Mouse (Mus musculus) embryonic facial prominence, embryonic 11.5 days (tissue): ENCODE results near the gene Arhgef26. TPM values are rescaled to one million over a fixed set of nuclear protein-coding genes. Genes with fewer than 3 reads are reported as not detected.

Experiments
- ATAC-seq: fragments of 200-750 bp; cut with Nextera tagmentation; replicated peaks from 2 replicates; pipeline ENCODE4 v1.8.0; 2017; ENCODE audit warnings: low read depth; ENCODE audit not compliant: insufficient number of reproducible peaks, low FRiP score, low TSS enrichment
- DNase-seq: peaks from one replicate; pipeline ENCODE4 v3.0.0-alpha.2; 2015; ENCODE audit warnings: low spot score
- H3K27ac ChIP-seq: fragments of 300-500 bp; sonication (generic); replicated peaks from 2 replicates; pipeline ENCODE4 v1.5.1; 2014; ENCODE audit warnings: mild to moderate bottlenecking, low read depth, low read length, control low read depth
- H3K27me3 ChIP-seq: fragments of 300-500 bp; sonication (generic); 2 replicates; pipeline ENCODE4 v1.6.1; 2014; ENCODE audit warnings: mild to moderate bottlenecking, low read length, moderate library complexity, mixed read lengths; ENCODE audit not compliant: control insufficient read depth, insufficient read depth
- H3K36me3 ChIP-seq: fragments of 300-500 bp; sonication (generic); replicated peaks from 2 replicates; pipeline ENCODE4 v1.6.1; 2014; ENCODE audit warnings: low read depth, mild to moderate bottlenecking, low read length, moderate library complexity, mixed read lengths; ENCODE audit not compliant: control insufficient read depth, insufficient read depth
- H3K4me1 ChIP-seq: fragments of 300-500 bp; sonication (generic); 2 replicates; pipeline ENCODE4 v1.6.1; 2014; ENCODE audit warnings: low read length, mixed read lengths; ENCODE audit not compliant: control insufficient read depth, insufficient read depth
- H3K4me2 ChIP-seq: fragments of 300-500 bp; sonication (generic); 2 replicates; pipeline ENCODE4 v1.6.1; 2014; ENCODE audit warnings: low read depth, mild to moderate bottlenecking, control low read depth, low read length, moderate library complexity
- H3K4me3 ChIP-seq: fragments of 300-500 bp; sonication (generic); 2 replicates; pipeline ENCODE4 v1.5.1; 2014; ENCODE audit warnings: low read depth, low read length, control low read depth
- H3K9ac ChIP-seq: fragments of 300-500 bp; sonication (generic); replicated peaks from 2 replicates; pipeline ENCODE4 v1.6.1; 2014; ENCODE audit warnings: mild to moderate bottlenecking, control low read depth, low read length
- H3K9me3 ChIP-seq: fragments of 300-500 bp; sonication (generic); replicated peaks from 2 replicates; pipeline ENCODE4 v1.6.1; 2016; ENCODE audit warnings: mild to moderate bottlenecking, low read length, inconsistent platforms, mixed read lengths; ENCODE audit not compliant: control insufficient read depth
- WGBS: fragments of 180-500 bp; shearing (Covaris S2); extraction: QIAGEN DNeasy Blood & Tissue Kit; methylation state at CpG from one replicate; pipeline ENCODE4 v1.1.7; 2014; 5-methylcytosine and 5-hydroxymethylcytosine counted together
- polyA plus RNA-seq: library from polyadenylated mRNA; unstranded; fragments of >200 nt; fragmentation: Nextera tagmentation; extraction: Ambion mirVana; gene quantifications from 2 replicates; pipeline ENCODE4 v1.2.1, GENCODE M21; 2014

The Arhgef26 gene
- polyA plus RNA-seq, 1 experiment from 2014 or later = 4.7 TPM

DNA sequence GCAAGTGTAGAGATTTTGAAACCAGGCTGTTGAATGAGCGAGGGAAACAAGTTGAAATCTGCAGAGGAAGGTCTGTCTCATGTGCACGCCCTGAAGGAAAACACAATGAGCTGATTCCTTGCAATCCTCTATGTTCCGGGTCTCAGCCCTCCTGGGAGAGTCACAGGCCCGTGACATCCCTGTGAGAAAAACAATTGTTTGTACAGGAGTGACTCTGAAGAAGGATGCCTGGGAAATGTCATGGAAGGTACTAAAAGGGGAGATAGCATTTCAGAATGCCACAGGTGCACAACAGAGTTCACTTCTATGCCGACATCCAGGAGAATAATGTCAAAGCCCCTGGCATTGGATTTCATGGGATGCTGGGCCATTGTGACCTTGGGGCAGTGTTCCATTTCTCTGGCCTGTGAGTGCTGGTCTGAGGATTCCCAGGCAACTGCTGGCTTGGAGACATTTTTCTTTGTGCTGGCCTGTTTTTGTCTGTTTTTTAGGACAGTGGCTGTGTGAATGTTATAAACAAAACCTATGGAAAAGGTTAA lies 102.4 kb downstream of the Arhgef26 start:
- no peaks in the 10 kb centered on the region for H3K36me3 ChIP-seq
- H3K9me3 ChIP-seq = no peaks in the 10 kb centered on the region
- no peak overlapping the region for H3K4me3 ChIP-seq
- H3K27ac ChIP-seq = no peak overlapping the region
- no peak overlapping the region for H3K4me2 ChIP-seq
- no peak for DNase-seq
- WGBS = 27% methylated on average over 5 of the region's 5 CpGs
- no peak for ATAC-seq
- H3K9ac ChIP-seq = no peak overlapping the region
- H3K27me3 ChIP-seq = no peaks in the 10 kb centered on the region
- H3K4me1 ChIP-seq = no peaks in the 10 kb centered on the region

DNA sequence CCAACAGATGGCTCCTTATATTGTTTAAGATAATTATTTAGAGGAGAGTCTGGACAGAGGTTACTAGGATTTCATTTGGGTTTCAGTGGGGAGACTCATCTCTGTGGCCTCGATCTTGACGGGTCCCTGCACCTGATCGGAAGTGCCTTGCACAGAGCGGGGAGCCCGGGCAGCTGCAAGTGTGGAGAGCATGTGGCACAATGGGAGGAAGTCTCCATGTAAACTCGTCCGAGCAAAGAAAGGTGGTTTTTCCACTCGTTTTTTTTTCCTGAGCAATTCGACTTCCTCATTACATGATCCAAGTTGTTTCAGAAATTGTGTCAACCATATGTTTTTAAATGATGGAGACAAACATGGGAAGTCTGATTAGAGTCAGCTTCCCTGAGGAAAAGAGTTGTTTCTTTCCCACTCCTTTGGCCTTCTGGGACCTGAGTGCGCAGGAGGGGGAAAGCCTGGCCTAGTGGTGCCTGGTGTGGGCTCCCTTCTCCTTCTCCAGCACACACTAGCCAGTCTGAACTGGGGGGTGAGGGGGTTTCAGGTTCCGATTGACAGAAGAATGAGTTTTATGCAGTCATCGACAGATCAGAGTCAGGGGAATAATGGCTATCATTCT lies 105.5 kb downstream of the Arhgef26 start:
- no peaks in the 10 kb centered on the region for H3K27me3 ChIP-seq
- no peak overlapping the region for H3K4me2 ChIP-seq
- no peak overlapping the region for H3K4me3 ChIP-seq
- H3K9me3 ChIP-seq = no peaks in the 10 kb centered on the region
- no peaks in the 10 kb centered on the region for H3K4me1 ChIP-seq
- ATAC-seq (no peak), DNase-seq (no peak)
- no peak overlapping the region for H3K9ac ChIP-seq
- H3K27ac ChIP-seq = no peak overlapping the region
- WGBS = 80% methylated on average over 12 of the region's 12 CpGs
- H3K36me3 ChIP-seq = no peaks in the 10 kb centered on the region

DNA sequence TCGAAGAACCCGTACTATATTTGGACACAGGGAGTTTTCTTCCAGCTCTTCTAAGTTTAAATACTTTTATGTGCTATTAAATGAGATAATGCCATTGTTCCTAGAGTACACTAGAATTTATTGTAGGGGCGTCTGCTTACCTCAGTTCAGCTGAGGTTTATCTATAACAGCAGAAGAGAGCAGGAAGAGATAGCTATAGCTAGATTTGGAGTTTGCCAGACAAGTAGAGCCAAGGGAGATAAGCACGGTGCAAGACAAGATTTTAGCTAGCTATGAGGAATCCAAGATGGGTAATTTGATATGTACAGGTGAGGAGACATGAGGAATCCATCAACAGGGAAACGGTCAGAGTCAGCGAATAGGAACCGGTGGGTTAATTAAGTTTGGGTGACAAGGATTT lies 108.1 kb downstream of the Arhgef26 start:
- H3K9ac ChIP-seq = no peak overlapping the region
- H3K27me3 ChIP-seq = no peaks in the 10 kb centered on the region
- no peaks in the 10 kb centered on the region for H3K4me1 ChIP-seq
- no peaks in the 10 kb centered on the region for H3K9me3 ChIP-seq
- 80% methylated on average over 7 of the region's 7 CpGs for WGBS
- DNase-seq (no peak), ATAC-seq (no peak)
- H3K27ac ChIP-seq = no peak overlapping the region
- H3K4me3 ChIP-seq = no peak overlapping the region
- no peaks in the 10 kb centered on the region for H3K36me3 ChIP-seq
- H3K4me2 ChIP-seq = no peak overlapping the region

DNA sequence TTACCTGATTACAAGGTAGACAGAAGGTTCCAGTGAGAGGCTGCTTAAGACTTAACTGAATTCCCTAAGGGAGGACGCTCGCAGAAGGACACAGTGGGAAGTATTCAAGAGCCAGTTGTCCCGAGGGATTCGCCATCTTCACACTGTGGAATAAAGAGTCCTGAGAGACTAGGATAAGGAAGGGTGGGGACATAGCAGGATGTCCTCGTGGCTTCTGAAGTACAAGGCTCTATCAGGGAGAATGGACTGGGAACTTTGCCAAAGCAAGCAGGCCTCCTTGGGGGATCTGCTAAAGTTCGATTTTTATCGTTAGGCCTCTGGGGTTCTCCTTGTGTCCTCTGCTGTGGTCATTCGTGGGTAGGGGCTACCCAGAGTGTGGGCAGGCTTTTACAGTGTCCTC lies 109.0 kb downstream of the Arhgef26 start:
- no peaks in the 10 kb centered on the region for H3K27me3 ChIP-seq
- DNase-seq = no peak
- no peak overlapping the region for H3K4me2 ChIP-seq
- WGBS = 84% methylated on average over 8 of the region's 8 CpGs
- no peak for ATAC-seq
- H3K9ac ChIP-seq = no peak overlapping the region
- no peak overlapping the region for H3K4me3 ChIP-seq
- H3K27ac ChIP-seq = no peak overlapping the region
- H3K4me1 ChIP-seq = no peaks in the 10 kb centered on the region
- no peaks in the 10 kb centered on the region for H3K9me3 ChIP-seq
- no peaks in the 10 kb centered on the region for H3K36me3 ChIP-seq

DNA sequence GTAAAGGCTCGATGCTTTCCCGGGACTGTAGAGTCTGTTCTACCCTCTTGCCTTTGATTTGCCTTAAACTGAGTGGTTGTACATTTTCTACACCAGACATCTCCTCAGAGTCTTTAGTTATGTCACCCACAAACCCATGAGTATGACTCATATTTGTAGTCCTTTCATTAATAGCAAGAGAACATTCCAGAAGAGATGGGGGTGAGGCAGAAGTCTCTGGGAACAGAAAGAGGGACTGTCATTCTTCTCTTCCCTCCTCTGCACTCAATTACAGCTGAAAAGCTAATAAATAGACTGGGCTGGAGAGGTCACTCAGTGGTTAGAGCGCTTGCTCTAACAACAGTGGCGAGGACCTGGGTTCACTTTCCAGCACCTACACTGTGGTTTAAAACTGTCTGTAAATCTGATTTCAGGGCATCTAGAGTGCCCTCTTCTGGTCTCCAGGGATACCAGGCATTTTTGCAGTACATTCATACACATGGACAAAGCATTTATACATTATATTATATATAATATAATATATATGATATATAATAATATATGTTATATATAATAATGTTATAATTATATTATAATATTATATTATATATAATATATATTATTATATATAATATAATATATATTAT lies 111.8 kb downstream of the Arhgef26 start:
- H3K27me3 ChIP-seq = no peaks in the 10 kb centered on the region
- no peak for ATAC-seq
- H3K4me2 ChIP-seq = no peak overlapping the region
- WGBS = 88% methylated on average over 4 of the region's 4 CpGs
- no peak overlapping the region for H3K4me3 ChIP-seq
- no peaks in the 10 kb centered on the region for H3K4me1 ChIP-seq
- DNase-seq = no peak
- no peaks in the 10 kb centered on the region for H3K36me3 ChIP-seq
- no peak overlapping the region for H3K27ac ChIP-seq
- no peak overlapping the region for H3K9ac ChIP-seq
- H3K9me3 ChIP-seq = no peaks in the 10 kb centered on the region

DNA sequence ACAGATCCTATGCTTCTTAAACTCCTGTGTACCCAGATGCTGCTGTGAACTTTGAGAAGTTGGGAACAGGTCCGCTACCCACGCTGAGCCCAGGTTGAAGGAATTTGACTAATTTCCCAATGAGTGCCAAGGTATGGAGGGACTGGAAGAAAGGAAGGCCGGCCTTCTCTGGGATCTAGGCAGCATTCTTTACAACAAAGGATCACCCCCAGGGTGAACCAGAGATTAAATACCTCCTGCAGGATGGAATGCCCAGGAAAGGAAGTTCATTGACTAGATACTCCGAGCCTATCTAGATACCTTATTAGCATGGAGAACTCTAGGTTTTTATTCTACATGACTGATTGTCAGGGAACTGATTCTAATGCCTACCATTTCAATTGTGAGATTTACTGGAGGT lies 114.8 kb downstream of the Arhgef26 start:
- Histone ChIP-seq H3K4me3 (no peak overlapping the region), H3K4me2 (no peak overlapping the region), H3K4me1 (no peaks in the 10 kb centered on the region), H3K27ac (no peak overlapping the region), H3K9me3 (no peaks in the 10 kb centered on the region), H3K27me3 (no peaks in the 10 kb centered on the region), H3K9ac (no peak overlapping the region), H3K36me3 (no peaks in the 10 kb centered on the region)
- ATAC-seq (no peak), DNase-seq (no peak)
- 54% methylated on average over 4 of the region's 4 CpGs for WGBS

DNA sequence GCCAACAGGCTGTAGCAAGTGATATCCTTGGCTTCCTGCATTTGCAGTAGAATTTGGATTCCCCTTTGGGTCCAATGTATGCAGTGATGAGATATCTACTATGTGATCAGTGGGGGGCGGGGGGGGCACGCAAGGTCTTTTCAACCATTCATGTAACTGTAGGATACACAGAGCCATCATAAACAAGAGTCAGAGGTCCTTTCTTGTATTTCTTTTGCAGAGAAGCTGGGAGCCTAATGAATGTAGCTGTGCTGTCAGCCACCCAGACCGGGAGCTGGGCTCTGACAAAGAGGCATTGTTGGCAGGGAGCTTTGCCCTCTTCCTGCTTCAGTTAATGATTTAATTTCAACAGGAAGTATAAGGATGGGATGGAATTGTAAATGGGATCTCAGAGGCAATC lies 116.0 kb downstream of the Arhgef26 start:
- H3K27ac ChIP-seq = no peak overlapping the region
- ATAC-seq = no peak

DNA sequence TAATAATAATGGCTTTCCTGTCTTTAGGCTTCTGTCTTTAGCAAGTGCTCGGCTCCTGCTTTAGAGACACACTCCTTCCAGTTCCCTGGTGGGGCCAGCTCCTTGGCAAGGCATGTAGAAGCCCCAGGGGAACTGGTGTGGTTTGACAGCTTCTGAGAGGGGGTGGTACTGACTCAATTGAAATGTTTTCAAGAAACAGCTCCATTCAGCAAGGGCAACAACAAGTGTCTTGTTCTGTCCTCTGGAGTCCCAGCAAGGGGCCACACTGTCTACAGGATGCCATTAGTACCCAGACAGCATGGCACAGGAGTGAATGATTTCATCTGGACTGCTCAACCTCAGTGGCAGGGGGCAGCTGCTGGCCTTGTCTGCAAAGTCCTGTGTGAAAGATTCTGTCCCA lies 117.7 kb downstream of the Arhgef26 start:
- 19% methylated on average over 1 of the region's 1 CpGs for WGBS
- Histone ChIP-seq H3K27me3 (no peaks in the 10 kb centered on the region), H3K36me3 (no peaks in the 10 kb centered on the region), H3K4me3 (no peak overlapping the region), H3K27ac (no peak overlapping the region), H3K9me3 (no peaks in the 10 kb centered on the region), H3K4me1 (no peaks in the 10 kb centered on the region), H3K4me2 (no peak overlapping the region), H3K9ac (no peak overlapping the region)
- ATAC-seq (no peak), DNase-seq (no peak)

More for the DNA sequence above, 116.0 kb downstream of the Arhgef26 start:
- Histone ChIP-seq H3K4me1 (no peaks in the 10 kb centered on the region), H3K9ac (no peak overlapping the region), H3K9me3 (no peaks in the 10 kb centered on the region), H3K4me2 (no peak overlapping the region), H3K4me3 (no peak overlapping the region), H3K27me3 (no peaks in the 10 kb centered on the region), H3K36me3 (no peaks in the 10 kb centered on the region)
- 19% methylated on average over 3 of the region's 3 CpGs for WGBS
- DNase-seq = peak; percentile 32
